Mouse (Mus musculus) gastrocnemius, postnatal 4 days (tissue): ENCODE results near the gene Tmem139. TPM values are rescaled to one million over a fixed set of nuclear protein-coding genes. Genes with fewer than 3 reads are reported as not detected.

ENCODE experiments used
- DNase-seq, 2 experiments: peaks; one replicate each; pipeline ENCODE4 v3.0.0; 2021 to 2022; ENCODE audit warnings: low spot score in 2 of 2, mixed read lengths in 2 of 2
- total RNA-seq, 2 experiments: library from RNA; stranded (reverse); gene quantifications; 2 replicates each; pipeline ENCODE4 v1.2.3; 2021

Gene Tmem139
- total RNA-seq, 2 experiments from 2014 or later = not detected

- no peak for DNase-seq
Measured at GRCm38 (mm10) chr6:42270817-42271216, 9.0 kb downstream of the Tmem139 start.

GRCm38 (mm10) chr6:42276151-42276550 lies 14.4 kb downstream of the Tmem139 start:
- no peak for DNase-seq

- no peak for DNase-seq
Measured at GRCm38 (mm10) chr6:42282865-42283528, 21.2 kb downstream of the Tmem139 start.

- no peak for DNase-seq
Measured at GRCm38 (mm10) chr6:42286448-42286847, 24.7 kb downstream of the Tmem139 start, which contains the start of gene Clcn1. Gene Clcn1, plus strand, starts transcription at chr6:42286685.

- no peak for DNase-seq
Measured at GRCm38 (mm10) chr6:42287562-42287961, 25.8 kb downstream of the Tmem139 start.

GRCm38 (mm10) chr6:42293327-42293726 lies 31.6 kb downstream of the Tmem139 start:
- DNase-seq = no peak

GRCm38 (mm10) chr6:42295549-42296094 lies 33.9 kb downstream of the Tmem139 start:
- DNase-seq = no peak

GRCm38 (mm10) chr6:42299362-42299761 lies 37.6 kb downstream of the Tmem139 start:
- no peak for DNase-seq

GRCm38 (mm10) chr6:42309816-42310378 lies 48.1 kb downstream of the Tmem139 start:
- DNase-seq = no peak

GRCm38 (mm10) chr6:42310427-42311053 lies 48.8 kb downstream of the Tmem139 start:
- no peak for DNase-seq

Other genes with a start within 250 kb of the Tmem139 start
- gene Sva, start 223.6 kb upstream of the Tmem139 start, total RNA-seq = not detected
- gene Tas2r139, start 121.0 kb upstream of the Tmem139 start, total RNA-seq = not detected
- gene Tas2r144, start 46.6 kb upstream of the Tmem139 start, total RNA-seq = not detected
- gene Gstk1, start 16.0 kb upstream of the Tmem139 start, total RNA-seq = 1 to 10 TPM; 6.5 to 7.5 TPM
- 10 to 100 TPM; 21.1 to 23.0 TPM for gene Casp2, start 3.0 kb downstream of the Tmem139 start, total RNA-seq
- gene Clcn1, start 24.7 kb downstream of the Tmem139 start, total RNA-seq = 10 to 100 TPM; 33.8 to 41.2 TPM
- gene Fam131b, start 62.7 kb downstream of the Tmem139 start, total RNA-seq = 1 to 10 TPM; 2.2 TPM
- 100 to 1,000 TPM; 113 to 128 TPM for gene Zyx, start 87.7 kb downstream of the Tmem139 start, total RNA-seq
- under 1 TPM; 0.27 to 0.57 TPM for gene Epha1, start 111.3 kb downstream of the Tmem139 start, total RNA-seq
- gene Tas2r143, start 138.3 kb downstream of the Tmem139 start, total RNA-seq = under 1 TPM in 1 of 2 experiments, not detected in 1; 0.54 TPM
- not detected for gene Tas2r135, start 143.5 kb downstream of the Tmem139 start, total RNA-seq
- under 1 TPM in 1 of 2 experiments, not detected in 1; 0.39 TPM for gene Tas2r126, start 172.6 kb downstream of the Tmem139 start, total RNA-seq
- gene Olfr458, start 203.2 kb downstream of the Tmem139 start, total RNA-seq = not detected
- gene Olfr457, start 214.4 kb downstream of the Tmem139 start, total RNA-seq = not detected
- not detected for gene Olfr456, start 225.2 kb downstream of the Tmem139 start, total RNA-seq